Mouse (Mus musculus): ENCODE measurements around the gene Cdc42bpa. TPM values are rescaled to one million over a fixed set of nuclear protein-coding genes. Genes with fewer than 3 reads are reported as not detected.

Gene Cdc42bpa
- polyA plus RNA-seq, 1 experiment from 2014 or later, result 11.6 TPM

- H3K4me2 ChIP-seq, result no peak overlapping the region
- no peaks in the 10 kb centered on the region for H3K27me3 ChIP-seq (replicated peaks)
- H3K27ac ChIP-seq (ENCODE audit: poor library complexity, severe bottlenecking), result no peak overlapping the region
- WGBS, result 69% methylated on average over 3 of the region's 3 CpGs
- H3K9me3 ChIP-seq (replicated peaks), result peaks cover 4% of the 10 kb centered on the region
- H3K9ac ChIP-seq, result no peak overlapping the region
- H3K4me1 ChIP-seq (replicated peaks), result peaks cover 6% of the 10 kb centered on the region
- H3K36me3 ChIP-seq, result no peaks in the 10 kb centered on the region
- ATAC-seq (ENCODE audit: insufficient number of reproducible peaks, low FRiP score), result no peak
- no peak overlapping the region for H3K4me3 ChIP-seq
These were observed 248.1 kb downstream of the Cdc42bpa start for GRCm38 (mm10) chr1:180208370-180208769.

DNA sequence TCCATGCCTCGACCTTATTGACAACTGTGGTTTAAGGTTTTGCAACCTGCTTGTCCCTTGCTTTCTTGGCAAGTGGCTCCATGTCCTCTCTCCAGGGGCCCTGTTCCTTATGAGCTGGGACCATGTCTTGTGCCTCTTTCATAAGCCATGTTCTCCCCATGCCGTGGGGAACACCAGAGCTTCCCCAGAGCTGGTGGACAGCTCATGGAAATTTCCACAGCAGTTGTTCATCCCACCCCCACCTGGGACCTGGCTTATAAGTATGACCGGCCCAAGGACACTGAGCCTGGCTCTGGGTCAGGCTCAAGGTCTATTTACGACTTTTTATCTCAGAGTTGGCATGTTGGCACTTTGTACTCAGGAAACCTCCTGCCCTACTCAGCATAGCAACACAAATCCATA lies 249.8 kb downstream of the Cdc42bpa start:
- Histone ChIP-seq H3K27me3 (replicated peaks) (no peaks in the 10 kb centered on the region), H3K4me1 (replicated peaks) (peaks cover 6% of the 10 kb centered on the region), H3K4me2 (no peak overlapping the region), H3K9me3 (replicated peaks) (peaks cover 2% of the 10 kb centered on the region), H3K36me3 (no peaks in the 10 kb centered on the region), H3K9ac (no peak overlapping the region), H3K27ac (ENCODE audit: poor library complexity, severe bottlenecking) (no peak overlapping the region), H3K4me3 (no peak overlapping the region)
- ATAC-seq (ENCODE audit: insufficient number of reproducible peaks, low FRiP score), result peak; percentile 42; the same call in 1 of the 2 replicates
- 56% methylated on average over 4 of the region's 4 CpGs for WGBS

DNA sequence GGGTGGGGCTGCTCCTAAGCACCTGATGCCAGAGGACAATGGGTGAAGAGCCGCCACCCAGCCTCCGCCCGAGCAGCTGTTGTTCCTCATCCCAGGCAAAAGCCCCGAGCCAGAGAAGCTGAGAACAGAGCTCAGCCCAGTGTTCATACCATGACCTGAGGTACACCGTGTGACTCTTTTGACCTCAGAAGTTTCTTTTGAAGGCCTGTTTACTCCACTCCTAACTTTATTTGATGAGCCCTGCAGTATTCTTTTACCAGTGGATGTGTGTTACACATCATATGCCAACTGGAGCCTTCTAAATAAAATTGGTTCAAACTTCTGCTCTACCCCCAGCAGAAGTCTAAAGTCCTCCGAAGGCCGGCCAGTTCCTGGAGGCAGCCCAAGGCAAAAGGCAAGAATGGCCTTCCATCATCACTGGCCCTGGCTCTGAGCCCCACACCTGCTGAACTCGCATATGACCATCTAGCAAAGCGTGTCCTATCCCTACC lies 250.6 kb downstream of the Cdc42bpa start:
- no peak for ATAC-seq (ENCODE audit: insufficient number of reproducible peaks, low FRiP score)
- H3K27me3 ChIP-seq (replicated peaks), result no peaks in the 10 kb centered on the region
- no peaks in the 10 kb centered on the region for H3K9me3 ChIP-seq (replicated peaks)
- H3K4me2 ChIP-seq, result no peak overlapping the region
- WGBS, result 83% methylated on average over 9 of the region's 9 CpGs
- H3K27ac ChIP-seq (ENCODE audit: poor library complexity, severe bottlenecking), result no peak overlapping the region
- H3K36me3 ChIP-seq, result no peaks in the 10 kb centered on the region
- H3K4me3 ChIP-seq, result no peak overlapping the region
- no peak overlapping the region for H3K9ac ChIP-seq
- peaks cover 6% of the 10 kb centered on the region for H3K4me1 ChIP-seq (replicated peaks)

GRCm38 (mm10) chr1:180212911-180213310 lies 252.6 kb downstream of the Cdc42bpa start:
- no peaks in the 10 kb centered on the region for H3K27me3 ChIP-seq (replicated peaks)
- H3K9me3 ChIP-seq (replicated peaks), result peaks cover 1% of the 10 kb centered on the region; the same call in 1 of the 2 replicates
- H3K4me1 ChIP-seq (replicated peaks), result peaks cover 6% of the 10 kb centered on the region
- H3K4me3 ChIP-seq, result no peak overlapping the region
- H3K4me2 ChIP-seq, result no peak overlapping the region
- 77% methylated on average over 5 of the region's 5 CpGs for WGBS
- no peaks in the 10 kb centered on the region for H3K36me3 ChIP-seq
- H3K9ac ChIP-seq, result no peak overlapping the region
- no peak for ATAC-seq (ENCODE audit: insufficient number of reproducible peaks, low FRiP score)
- H3K27ac ChIP-seq (ENCODE audit: poor library complexity, severe bottlenecking), result no peak overlapping the region

GRCm38 (mm10) chr1:180215044-180215443 lies 254.8 kb downstream of the Cdc42bpa start:
- H3K4me1 ChIP-seq (replicated peaks), result peaks cover 3% of the 10 kb centered on the region
- peak; percentile 51; the same call in 1 of the 2 replicates for ATAC-seq (ENCODE audit: insufficient number of reproducible peaks, low FRiP score)
- H3K9ac ChIP-seq, result no peak overlapping the region
- H3K4me2 ChIP-seq, result no peak overlapping the region
- H3K9me3 ChIP-seq (replicated peaks), result peaks cover 3% of the 10 kb centered on the region; the same call in 1 of the 2 replicates
- WGBS, result 17% methylated on average over 4 of the region's 4 CpGs
- H3K36me3 ChIP-seq, result no peaks in the 10 kb centered on the region
- H3K27ac ChIP-seq (ENCODE audit: poor library complexity, severe bottlenecking), result no peak overlapping the region
- H3K4me3 ChIP-seq, result no peak overlapping the region
- H3K27me3 ChIP-seq (replicated peaks), result no peaks in the 10 kb centered on the region

Other genes with a start within 250 kb of the Cdc42bpa start
- gene Kif28, start 215.2 kb upstream of the Cdc42bpa start, polyA plus RNA-seq (2016; fragmentation: Nextera tagmentation; extraction: Ambion mirVana), result not detected in 2 replicates
- 0.26 TPM in 1 of 2 replicates, not detected in the other for gene Gm10518, start 157.1 kb upstream of the Cdc42bpa start, polyA plus RNA-seq (2016; fragmentation: Nextera tagmentation; extraction: Ambion mirVana)
- gene Ahctf1, start 156.8 kb upstream of the Cdc42bpa start, polyA plus RNA-seq (2016; fragmentation: Nextera tagmentation; extraction: Ambion mirVana), result 22.5 and 23.9 TPM in 2 replicates
- gene Coq8a, start 239.1 kb downstream of the Cdc42bpa start, polyA plus RNA-seq (2016; fragmentation: Nextera tagmentation; extraction: Ambion mirVana), result 15.2 and 17.8 TPM in 2 replicates

Measured in heart, embryonic 12.5 days (tissue).